Mouse (Mus musculus): ENCODE results near the gene Slc25a26. TPM values are rescaled to one million over a fixed set of nuclear protein-coding genes. Genes with fewer than 3 reads are reported as not detected.

Gene Slc25a26
- total RNA-seq, 2 experiments from 2014 or later, result 19.3 to 21.1 TPM

DNA sequence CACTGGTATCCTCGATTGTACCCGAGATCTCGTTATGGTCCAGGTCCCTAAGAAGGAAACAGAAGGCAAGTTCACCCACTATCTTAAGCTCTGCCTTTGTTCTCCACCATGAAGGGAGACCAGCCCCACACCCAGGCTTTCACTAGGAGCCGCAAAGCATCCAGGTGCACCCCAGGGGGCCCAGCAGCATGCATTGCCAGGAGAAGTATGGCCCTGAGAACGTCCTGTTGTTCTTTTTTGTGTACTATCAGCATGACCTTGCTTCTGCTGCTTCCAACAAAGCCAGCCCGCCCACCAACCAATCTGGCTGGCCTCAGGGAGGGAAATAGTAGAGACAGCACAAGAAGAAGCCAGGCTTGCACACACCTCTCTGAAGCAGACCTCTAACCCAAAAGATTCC is 120.2 kb downstream of the Slc25a26 start:
- no peak for DNase-seq (ENCODE audit: low spot score in 2 of 2)
- Histone ChIP-seq H3K4me3 (no peak overlapping the region), H3K27ac (no peak overlapping the region)
- no peak for TF ChIP-seq CTCF (conservative IDR thresholded peaks at IDR 0.05)

GRCm38 (mm10) chr6:94620801-94621301 is 120.7 kb downstream of the Slc25a26 start:
- TF ChIP-seq CTCF (conservative IDR thresholded peaks at IDR 0.05), result no peak
- H3K4me3 ChIP-seq, result no peak overlapping the region
- peak overlapping the region; percentile 25; the same call in 1 of the 2 replicates for H3K27ac ChIP-seq
- DNase-seq (ENCODE audit: low spot score in 2 of 2), result no peak

- DNase-seq (ENCODE audit: low spot score in 2 of 2), result peak; percentile 59 to 70
- H3K4me3 ChIP-seq, result no peak overlapping the region
- TF ChIP-seq CTCF (conservative IDR thresholded peaks at IDR 0.05), result peak; percentile 95
- no peak overlapping the region for H3K27ac ChIP-seq
Observed at GRCm38 (mm10) chr6:94622983-94623382, 122.9 kb downstream of the Slc25a26 start.

- no peak for TF ChIP-seq CTCF (conservative IDR thresholded peaks at IDR 0.05)
- H3K27ac ChIP-seq, result no peak overlapping the region
Observed at GRCm38 (mm10) chr6:94624543-94624942, 124.4 kb downstream of the Slc25a26 start.

DNA sequence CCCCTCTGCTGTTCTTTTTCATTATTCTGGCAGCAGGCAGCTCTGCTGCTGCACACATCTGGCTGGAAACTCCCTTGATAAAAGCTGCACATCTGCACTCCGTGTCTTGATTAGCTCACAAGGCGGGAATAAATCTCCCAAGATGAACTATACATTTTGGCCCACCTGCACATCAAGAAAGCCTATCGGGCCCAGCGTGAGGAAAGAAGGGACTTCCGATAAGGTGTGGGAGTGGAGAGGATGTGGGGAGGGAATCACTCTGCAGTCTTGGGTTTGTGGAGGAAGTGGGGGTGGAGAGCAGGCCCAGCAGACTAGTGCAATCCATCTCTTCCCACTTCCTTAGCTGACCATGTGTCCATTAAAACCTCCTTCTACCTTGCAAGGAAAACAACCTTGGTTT is 125.8 kb downstream of the Slc25a26 start:
- no peak for DNase-seq (ENCODE audit: low spot score in 2 of 2)
- Histone ChIP-seq H3K27ac (peak overlapping the region; percentile 69; the same call in 1 of the 2 replicates), H3K4me3 (no peak overlapping the region)
- no peak for TF ChIP-seq CTCF (conservative IDR thresholded peaks at IDR 0.05)

More at GRCm38 (mm10) chr6:94624543-94624942, 124.4 kb downstream of the Slc25a26 start:
- DNase-seq (ENCODE audit: low spot score in 2 of 2), result no peak
- H3K4me3 ChIP-seq, result no peak overlapping the region

GRCm38 (mm10) chr6:94626807-94627206 is 126.7 kb downstream of the Slc25a26 start:
- Histone ChIP-seq H3K4me3 (no peak overlapping the region), H3K27ac (peak overlapping the region; percentile 69)
- TF ChIP-seq CTCF (conservative IDR thresholded peaks at IDR 0.05), result no peak
- no peak for DNase-seq (ENCODE audit: low spot score in 2 of 2)

DNA sequence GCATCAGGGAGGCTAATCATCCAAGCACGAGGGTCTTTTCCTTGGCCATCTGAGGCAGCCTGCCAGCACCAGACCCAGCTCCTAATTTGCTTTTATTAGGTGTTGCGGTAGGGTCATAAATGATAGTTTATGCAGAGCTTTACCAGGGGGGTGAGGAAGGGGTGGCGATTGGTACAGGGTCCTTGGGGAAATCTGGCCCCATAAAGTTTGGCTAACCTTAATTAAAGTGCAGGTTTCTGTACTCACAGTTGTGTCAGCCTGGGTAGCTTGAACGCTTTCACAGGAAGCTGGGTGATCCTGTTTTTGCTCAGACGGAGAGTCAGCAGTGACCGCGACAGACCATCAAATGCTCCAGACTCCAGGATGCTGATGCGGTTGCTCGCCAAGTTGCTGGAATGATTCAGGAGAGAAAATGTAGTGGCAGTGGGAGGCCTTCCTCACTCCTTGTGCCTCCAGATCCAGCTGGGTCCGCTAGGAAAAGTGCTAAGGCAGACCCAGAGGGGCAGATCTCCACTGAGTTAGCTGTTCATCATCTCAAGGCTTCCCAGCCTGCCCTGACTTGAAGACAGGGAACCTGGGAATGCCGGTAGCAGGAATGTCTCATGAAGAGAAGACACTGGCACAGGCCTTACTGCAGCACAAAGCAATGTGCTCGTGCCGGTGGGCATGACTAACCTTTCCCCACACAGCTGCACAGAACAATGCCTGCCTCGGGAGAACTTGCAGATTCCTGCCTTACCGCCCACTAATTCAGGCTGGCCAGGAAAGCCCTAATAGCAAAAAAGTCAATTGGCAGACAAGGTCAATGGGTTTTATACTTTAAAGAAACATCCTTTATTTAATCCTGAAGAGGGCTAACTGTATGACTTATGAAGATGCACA is 127.8 kb downstream of the Slc25a26 start:
- Histone ChIP-seq H3K27ac (peak overlapping the region; percentile 40; the same call in 1 of the 2 replicates), H3K4me3 (no peak overlapping the region)
- DNase-seq (ENCODE audit: low spot score in 2 of 2), result no peak
- no peak for TF ChIP-seq CTCF (conservative IDR thresholded peaks at IDR 0.05)

DNA sequence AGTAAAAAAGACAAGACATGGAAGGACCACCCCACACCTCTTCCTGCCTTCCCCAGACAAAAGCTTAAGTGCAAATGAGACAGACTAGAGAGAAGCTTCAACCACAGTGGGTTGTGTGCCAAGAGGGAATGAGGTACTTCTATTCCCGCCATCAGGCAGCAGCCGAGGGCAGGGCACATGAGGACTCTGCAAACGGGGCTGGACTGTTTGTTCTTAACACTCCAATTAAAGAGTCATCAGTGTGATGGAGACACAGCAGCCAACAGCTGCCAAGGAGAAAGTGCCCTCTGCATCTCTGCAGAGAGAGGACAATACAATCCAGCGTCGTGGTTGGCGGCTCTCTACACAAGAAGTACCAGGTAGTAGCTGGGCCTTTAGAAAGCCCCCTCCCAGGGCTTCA is 128.7 kb downstream of the Slc25a26 start:
- peak overlapping the region; percentile 40; the same call in 1 of the 2 replicates for H3K27ac ChIP-seq
- TF ChIP-seq CTCF (conservative IDR thresholded peaks at IDR 0.05), result no peak
- no peak for DNase-seq (ENCODE audit: low spot score in 2 of 2)
- no peak overlapping the region for H3K4me3 ChIP-seq

- H3K27ac ChIP-seq, result peak overlapping the region; percentile 85
- DNase-seq (ENCODE audit: low spot score in 2 of 2), result peak in 1 of 2 experiments; percentile 58
- no peak for TF ChIP-seq CTCF (conservative IDR thresholded peaks at IDR 0.05)
- H3K4me3 ChIP-seq, result no peak overlapping the region
Observed at GRCm38 (mm10) chr6:94631051-94631778, 131.1 kb downstream of the Slc25a26 start.

- DNase-seq (ENCODE audit: low spot score in 2 of 2), result no peak
- H3K4me3 ChIP-seq, result no peak overlapping the region
- peak overlapping the region; percentile 85 for H3K27ac ChIP-seq
- TF ChIP-seq CTCF (conservative IDR thresholded peaks at IDR 0.05), result no peak
Observed at GRCm38 (mm10) chr6:94631779-94632082, 131.6 kb downstream of the Slc25a26 start.

GRCm38 (mm10) chr6:94634274-94634673 is 134.1 kb downstream of the Slc25a26 start:
- DNase-seq (ENCODE audit: low spot score in 2 of 2), result no peak
- Histone ChIP-seq H3K27ac (no peak overlapping the region), H3K4me3 (no peak overlapping the region)
- no peak for TF ChIP-seq CTCF (conservative IDR thresholded peaks at IDR 0.05)

DNA sequence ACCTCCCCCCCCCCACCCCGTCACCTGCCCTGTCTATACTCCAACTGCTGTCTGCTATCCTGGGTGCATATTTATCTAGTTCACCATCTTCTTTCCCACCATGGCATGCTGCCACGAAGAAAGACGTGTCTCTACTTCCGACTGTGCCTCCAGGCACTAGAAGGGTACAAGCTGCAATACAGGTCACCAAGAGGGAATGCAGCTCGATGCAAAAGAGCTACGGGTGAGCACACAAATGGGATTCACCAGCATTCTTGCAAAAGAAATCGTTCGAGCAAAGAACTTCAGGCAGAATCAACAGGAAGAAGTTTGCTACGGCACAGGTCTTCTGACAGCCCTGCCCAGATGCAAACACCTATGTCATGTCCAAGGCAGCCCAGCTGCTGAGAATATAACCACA is 134.6 kb downstream of the Slc25a26 start:
- no peak overlapping the region for H3K4me3 ChIP-seq
- no peak for DNase-seq (ENCODE audit: low spot score in 2 of 2)
- TF ChIP-seq CTCF (conservative IDR thresholded peaks at IDR 0.05), result no peak
- H3K27ac ChIP-seq, result peak overlapping the region; percentile 43

- TF ChIP-seq CTCF (conservative IDR thresholded peaks at IDR 0.05), result no peak
- peak overlapping the region; percentile 58 for H3K27ac ChIP-seq
- H3K4me3 ChIP-seq, result no peak overlapping the region
- DNase-seq (ENCODE audit: low spot score in 2 of 2), result no peak
Observed at GRCm38 (mm10) chr6:94635343-94635742, 135.2 kb downstream of the Slc25a26 start.
